Mouse (Mus musculus): ENCODE data around the gene Stk39.

- no peak for TF ChIP-seq EP300 (IDR thresholded peaks at IDR 0.05; ENCODE audit: low read depth)
- no peak for TF ChIP-seq CTCF (IDR thresholded peaks at IDR 0.05; ENCODE audit: low read depth)
Observed at GRCm38 (mm10) chr2:68283021-68283548, 189.0 kb downstream of the Stk39 start.

Data from liver, embryonic 14.5 days (tissue).